Mouse (Mus musculus): ENCODE measurements around the gene Ccdc33.

DNA sequence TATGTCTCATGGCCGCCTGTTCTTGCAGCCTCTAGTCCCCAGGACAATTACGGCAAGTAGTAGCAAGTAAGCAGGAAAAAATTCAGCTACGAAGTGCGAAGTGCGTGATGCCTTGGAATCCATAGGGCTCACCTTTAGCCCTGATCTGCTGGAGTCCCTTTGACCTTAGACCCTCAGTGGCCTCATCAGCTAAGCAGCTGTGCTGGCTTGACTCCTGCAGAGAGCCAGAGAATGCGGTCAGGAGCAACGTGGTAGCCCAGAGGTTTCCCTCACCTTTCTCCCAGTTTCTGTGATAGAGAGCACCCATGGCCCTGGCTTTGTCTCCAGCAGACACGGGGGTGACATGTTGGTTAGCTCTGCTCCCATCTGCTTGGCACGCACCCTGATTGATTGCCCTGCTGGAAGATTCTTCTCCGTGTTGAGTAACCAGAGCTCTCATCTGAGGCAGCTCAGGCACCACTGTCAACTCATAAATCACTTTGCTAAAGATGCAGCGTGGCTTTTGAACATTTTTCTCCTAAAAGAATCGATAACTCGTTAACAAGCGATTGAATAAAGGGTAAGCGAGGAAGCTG, 12.9 kb downstream of the Ccdc33 start:
- TF ChIP-seq MAZ (IDR thresholded peaks at IDR 0.05; ENCODE audit: low read depth, low read length) (no peak), EP300 (IDR thresholded peaks at IDR 0.05; ENCODE audit: low read length) (no peak), CTCF (conservative IDR thresholded peaks at IDR 0.05 in 1 of 2, IDR thresholded peaks at IDR 0.05 in 1 of 2; ENCODE audit: low read depth in 2 of 2, low read length in 2 of 2) (no peak), MAX (IDR thresholded peaks at IDR 0.05; ENCODE audit: low read length) (no peak), CHD2 (IDR thresholded peaks at IDR 0.05; ENCODE audit: low read length) (no peak), SMC3 (IDR thresholded peaks at IDR 0.05; ENCODE audit: low read depth, low read length) (no peak), POLR2AphosphoS2 (IDR thresholded peaks at IDR 0.05; ENCODE audit: low read depth, low read length) (no peak), CHD1 (IDR thresholded peaks at IDR 0.05; ENCODE audit: low read depth, low read length) (no peak), ZMIZ1 (IDR thresholded peaks at IDR 0.05; ENCODE audit: low read depth, low read length) (no peak), POLR2A (IDR thresholded peaks at IDR 0.05; ENCODE audit: low read depth, low read length) (no peak), RCOR1 (conservative IDR thresholded peaks at IDR 0.05; ENCODE audit: low read depth, low read length) (no peak), ZKSCAN1 (IDR thresholded peaks at IDR 0.05; ENCODE audit: borderline replicate concordance, low read depth, low read length) (no peak), HCFC1 (IDR thresholded peaks at IDR 0.05; ENCODE audit: low read depth, low read length) (no peak), MEF2A (IDR thresholded peaks at IDR 0.05; ENCODE audit: borderline replicate concordance, low read depth, low read length) (no peak)

Measured in CH12.LX (cell line).